Mouse (Mus musculus) ES-Bruce4 (cell line): ENCODE data around the gene Ctu1.

Experiments used
- EP300 ChIP-seq: IDR thresholded peaks from 2 replicates; pipeline ENCODE4 v1.6.1; 2011; ENCODE audit warnings: low read depth, low read length; ENCODE audit not compliant: insufficient read depth
- POLR2A ChIP-seq: IDR thresholded peaks from one replicate; pipeline ENCODE4 v1.8.1; 2011; ENCODE audit warnings: low read length; ENCODE audit not compliant: insufficient read depth

GRCm38 (mm10) chr7:43668582-43668981 is 3.2 kb upstream of the Ctu1 start:
- TF ChIP-seq EP300, result no peak
- TF ChIP-seq POLR2A, result no peak
